Mouse (Mus musculus): Measurements from ENCODE around the gene Mrpl58. TPM values are rescaled to one million over a fixed set of nuclear protein-coding genes. Genes with fewer than 3 reads are reported as not detected.
A peak's percentile ranks its signal among the peaks of the same experiment; 100 is the strongest.

Mrpl58 gene
- polyA plus RNA-seq, 1 experiment from 2014 or later = 224 TPM

DNA sequence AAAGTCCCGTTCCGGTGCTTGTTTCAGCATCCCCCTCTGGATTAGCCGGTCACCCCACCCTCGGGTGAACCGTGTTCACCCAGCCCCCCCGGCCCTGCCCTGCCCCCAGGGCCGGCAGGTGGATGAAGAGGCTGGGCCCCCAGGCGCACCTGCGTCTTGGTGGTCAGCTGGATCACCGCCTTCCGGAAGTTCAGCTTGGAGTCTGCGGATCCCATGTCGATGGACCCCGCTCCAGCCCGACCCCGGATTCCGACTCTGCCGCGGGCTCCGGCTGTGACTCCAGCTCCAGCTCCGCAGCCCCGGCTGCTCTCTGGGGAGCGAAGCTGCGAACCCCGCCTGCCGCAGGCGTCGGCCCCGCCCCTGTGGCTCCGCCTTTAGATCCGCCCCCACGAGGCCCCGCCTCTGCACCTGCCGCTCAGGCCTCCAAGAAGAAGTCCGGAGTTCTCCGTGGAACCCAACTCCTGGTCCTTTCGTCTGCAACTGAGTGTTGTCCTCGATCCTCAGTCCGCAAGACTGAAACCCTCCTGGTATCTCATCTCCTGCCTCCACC lies 36.1 kb upstream of the Mrpl58 start, which contains the start of gene Hid1:
Gene Hid1, minus strand, starts transcription at position 362 of the 550 bp plus-strand sequence.
- no peaks in the 10 kb centered on the region for H3K9me3 ChIP-seq (ENCODE audit: control insufficient read depth, low read length)
- no peak within 1 kb of the TSS for H3K27ac ChIP-seq (ENCODE audit: low read depth)
- WGBS = under 1% methylated on average over 34 of the region's 39 CpGs
- H3K4me3 ChIP-seq (ENCODE audit: low read depth, low read length) = peak within 1 kb of the TSS; percentile 40
- H3K4me2 ChIP-seq (ENCODE audit: low read length) = peak within 1 kb of the TSS; percentile 75
- peak within 1 kb of the TSS; percentile 38 for H3K9ac ChIP-seq (ENCODE audit: low read length)
- peaks cover 3% of the 10 kb centered on the region; the same call in 1 of the 2 replicates for H3K4me1 ChIP-seq (replicated peaks; ENCODE audit: control insufficient read depth, insufficient read depth, low read length)
- H3K27me3 ChIP-seq (replicated peaks; ENCODE audit: control insufficient read depth, insufficient read depth, low read length) = peaks cover 33% of the 10 kb centered on the region
- H3K36me3 ChIP-seq (ENCODE audit: control insufficient read depth, insufficient read depth, low read length) = no peaks in the 10 kb centered on the region
- ATAC-seq (replicated peaks; ENCODE audit: low FRiP score, low TSS enrichment, low read depth) (peak; percentile 79), DNase-seq (ENCODE audit: low spot score) (peak; percentile 90)

DNA sequence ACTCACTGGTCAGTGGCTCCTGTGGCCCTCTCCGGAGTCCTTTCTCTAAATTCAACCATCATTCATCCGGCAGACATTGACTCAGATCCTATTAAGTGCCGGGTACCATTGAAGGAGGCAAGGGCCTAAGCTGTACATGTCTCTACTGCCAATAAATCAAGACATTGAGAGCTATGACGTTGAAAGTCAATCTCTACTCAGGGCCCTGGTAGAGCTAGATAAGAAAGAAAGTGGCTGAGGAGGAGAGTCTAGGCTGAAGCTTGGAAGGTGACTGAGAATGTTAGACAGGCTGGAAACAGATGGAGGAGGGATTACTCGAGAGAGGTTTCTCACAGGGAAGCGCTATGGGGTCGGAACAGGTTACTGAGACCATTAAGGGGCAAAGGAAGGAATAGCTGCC lies 33.2 kb upstream of the Mrpl58 start:
- no peak for DNase-seq (ENCODE audit: low spot score)
- Histone ChIP-seq H3K36me3 (ENCODE audit: control insufficient read depth, insufficient read depth, low read length) (no peaks in the 10 kb centered on the region), H3K4me2 (ENCODE audit: low read length) (no peak overlapping the region), H3K4me1 (replicated peaks; ENCODE audit: control insufficient read depth, insufficient read depth, low read length) (peaks cover 10% of the 10 kb centered on the region; the same call in 1 of the 2 replicates), H3K27me3 (replicated peaks; ENCODE audit: control insufficient read depth, insufficient read depth, low read length) (peaks cover 51% of the 10 kb centered on the region), H3K9me3 (ENCODE audit: control insufficient read depth, low read length) (no peaks in the 10 kb centered on the region), H3K9ac (ENCODE audit: low read length) (no peak overlapping the region), H3K27ac (ENCODE audit: low read depth) (no peak overlapping the region), H3K4me3 (ENCODE audit: low read depth, low read length) (no peak overlapping the region)
- WGBS = 54% methylated on average over 7 of the region's 7 CpGs
- ATAC-seq (replicated peaks; ENCODE audit: low FRiP score, low TSS enrichment, low read depth) = no peak

DNA sequence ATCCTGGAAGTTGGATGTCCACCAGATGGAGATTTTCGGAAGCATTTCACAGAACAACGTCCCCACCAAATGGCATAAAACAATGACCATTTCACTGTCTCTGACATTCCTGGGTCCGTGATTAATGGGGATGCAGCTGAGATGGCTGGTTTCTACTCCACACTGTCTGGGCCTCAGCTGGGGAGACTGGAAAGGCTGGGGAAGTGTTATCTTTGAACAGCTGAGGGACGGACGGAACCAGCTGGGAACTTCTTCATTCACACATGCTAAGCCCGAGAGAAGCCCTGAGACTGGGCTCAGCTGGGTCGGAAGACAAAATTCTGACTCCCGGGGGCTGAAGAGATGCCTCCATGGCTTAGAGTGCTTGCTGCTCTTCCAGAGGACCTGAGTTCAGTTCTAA lies 32.2 kb upstream of the Mrpl58 start:
- no peak for ATAC-seq (replicated peaks; ENCODE audit: low FRiP score, low TSS enrichment, low read depth)
- Histone ChIP-seq H3K9ac (ENCODE audit: low read length) (no peak overlapping the region), H3K4me1 (replicated peaks; ENCODE audit: control insufficient read depth, insufficient read depth, low read length) (peaks cover 10% of the 10 kb centered on the region; the same call in 1 of the 2 replicates), H3K27me3 (replicated peaks; ENCODE audit: control insufficient read depth, insufficient read depth, low read length) (peaks cover 42% of the 10 kb centered on the region), H3K4me2 (ENCODE audit: low read length) (no peak overlapping the region), H3K9me3 (ENCODE audit: control insufficient read depth, low read length) (no peaks in the 10 kb centered on the region), H3K4me3 (ENCODE audit: low read depth, low read length) (no peak overlapping the region), H3K36me3 (ENCODE audit: control insufficient read depth, insufficient read depth, low read length) (no peaks in the 10 kb centered on the region), H3K27ac (ENCODE audit: low read depth) (no peak overlapping the region)
- DNase-seq (ENCODE audit: low spot score) = no peak
- 47% methylated on average over 8 of the region's 8 CpGs for WGBS

DNA sequence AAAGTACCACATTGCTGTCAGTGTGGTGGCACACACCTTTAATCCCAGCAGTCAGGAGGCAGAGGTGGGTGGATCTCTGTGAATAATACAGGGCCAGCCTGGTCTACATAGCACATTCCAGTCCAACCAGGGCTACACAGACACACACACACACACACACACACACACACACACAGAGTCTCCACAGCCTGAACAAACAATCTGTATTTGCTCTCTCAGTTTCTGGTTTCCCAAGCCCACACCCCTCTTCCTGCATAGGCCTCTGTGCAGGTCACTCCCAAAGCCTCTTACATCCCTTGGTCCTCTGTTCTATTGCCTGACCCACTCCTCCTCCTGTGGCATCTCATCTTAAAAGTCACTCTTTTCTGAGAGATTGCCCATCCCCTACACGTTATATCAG lies 31.5 kb upstream of the Mrpl58 start:
- 64% methylated on average over 1 of the region's 1 CpGs for WGBS
- no peaks in the 10 kb centered on the region for H3K9me3 ChIP-seq (ENCODE audit: control insufficient read depth, low read length)
- H3K4me1 ChIP-seq (replicated peaks; ENCODE audit: control insufficient read depth, insufficient read depth, low read length) = peaks cover 10% of the 10 kb centered on the region; the same call in 1 of the 2 replicates
- ATAC-seq (replicated peaks; ENCODE audit: low FRiP score, low TSS enrichment, low read depth) (no peak), DNase-seq (ENCODE audit: low spot score) (no peak)
- no peak overlapping the region for H3K4me2 ChIP-seq (ENCODE audit: low read length)
- H3K4me3 ChIP-seq (ENCODE audit: low read depth, low read length) = no peak overlapping the region
- H3K27me3 ChIP-seq (replicated peaks; ENCODE audit: control insufficient read depth, insufficient read depth, low read length) = peaks cover 35% of the 10 kb centered on the region
- no peak overlapping the region for H3K27ac ChIP-seq (ENCODE audit: low read depth)
- no peak overlapping the region for H3K9ac ChIP-seq (ENCODE audit: low read length)
- H3K36me3 ChIP-seq (ENCODE audit: control insufficient read depth, insufficient read depth, low read length) = no peaks in the 10 kb centered on the region

DNA sequence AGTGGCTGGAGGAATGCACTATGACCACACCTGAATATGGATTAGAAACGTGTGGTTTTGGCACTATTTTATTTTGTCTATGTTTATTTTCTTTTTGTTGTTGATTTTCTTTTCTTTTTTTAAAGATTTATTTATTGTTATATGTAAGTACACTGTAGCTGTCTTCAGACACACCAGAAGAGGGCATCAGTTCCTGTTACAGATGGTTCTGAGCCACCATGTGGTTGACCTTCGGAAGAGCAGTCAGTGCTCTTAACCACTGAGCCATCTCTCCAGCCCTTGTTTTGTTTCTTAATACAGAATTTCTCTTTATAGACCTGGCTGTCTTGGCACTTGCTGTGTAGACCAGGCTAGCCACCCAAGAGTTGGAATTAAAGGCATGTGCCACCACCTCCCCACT lies 30.8 kb upstream of the Mrpl58 start:
- no peak overlapping the region for H3K4me3 ChIP-seq (ENCODE audit: low read depth, low read length)
- H3K9me3 ChIP-seq (ENCODE audit: control insufficient read depth, low read length) = no peaks in the 10 kb centered on the region
- no peak overlapping the region for H3K9ac ChIP-seq (ENCODE audit: low read length)
- no peak overlapping the region for H3K4me2 ChIP-seq (ENCODE audit: low read length)
- peaks cover 6% of the 10 kb centered on the region; the same call in 1 of the 2 replicates for H3K4me1 ChIP-seq (replicated peaks; ENCODE audit: control insufficient read depth, insufficient read depth, low read length)
- no peak for ATAC-seq (replicated peaks; ENCODE audit: low FRiP score, low TSS enrichment, low read depth)
- no peaks in the 10 kb centered on the region for H3K36me3 ChIP-seq (ENCODE audit: control insufficient read depth, insufficient read depth, low read length)
- DNase-seq (ENCODE audit: low spot score) = no peak
- 53% methylated on average over 2 of the region's 2 CpGs for WGBS
- H3K27ac ChIP-seq (ENCODE audit: low read depth) = no peak overlapping the region
- H3K27me3 ChIP-seq (replicated peaks; ENCODE audit: control insufficient read depth, insufficient read depth, low read length) = peaks cover 28% of the 10 kb centered on the region

DNA sequence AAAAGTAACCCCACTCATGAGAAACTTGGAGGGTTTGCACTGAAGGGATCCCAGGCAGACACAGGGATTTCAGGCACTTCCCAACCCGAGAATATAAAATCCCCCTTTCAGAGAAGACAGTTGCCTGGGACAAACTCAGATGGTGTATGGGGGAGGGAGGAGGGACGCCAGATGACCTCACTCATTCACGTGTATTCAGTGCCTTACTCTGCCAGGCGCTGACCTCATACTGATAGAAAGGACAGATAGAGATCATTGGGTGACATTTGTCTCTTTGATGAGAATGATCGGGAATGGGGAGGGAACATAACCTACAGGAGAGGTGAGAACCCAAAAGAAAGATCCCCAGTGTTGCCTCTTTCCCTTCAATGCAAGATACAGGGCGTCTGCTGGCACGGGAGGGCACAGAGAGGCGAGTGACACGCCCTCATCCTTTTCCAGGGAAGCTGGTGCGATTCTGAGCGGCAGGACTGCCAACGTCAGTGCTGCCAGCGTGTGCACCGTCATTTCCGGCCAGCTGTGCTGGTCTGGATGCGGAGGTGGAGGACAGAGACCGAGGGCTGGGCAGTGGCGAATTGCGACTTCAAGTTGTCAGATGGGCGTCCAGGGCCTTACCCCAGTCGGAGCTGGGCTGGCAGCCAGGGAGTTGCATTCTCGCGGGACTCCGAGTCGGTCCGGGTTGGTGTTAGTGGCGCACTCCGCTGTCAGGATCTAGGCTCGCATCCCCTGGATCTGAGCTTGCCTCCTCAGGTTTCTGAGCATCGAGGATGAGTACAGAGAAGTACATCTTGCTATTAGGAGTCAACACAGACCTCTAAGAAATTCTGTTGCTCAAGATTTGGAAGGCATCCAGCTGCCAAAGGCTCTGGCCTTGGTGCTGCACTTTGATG lies 29.5 kb upstream of the Mrpl58 start:
- ATAC-seq (replicated peaks; ENCODE audit: low FRiP score, low TSS enrichment, low read depth) (no peak), DNase-seq (ENCODE audit: low spot score) (peak; percentile 76)
- Histone ChIP-seq H3K4me1 (replicated peaks; ENCODE audit: control insufficient read depth, insufficient read depth, low read length) (peaks cover 6% of the 10 kb centered on the region; the same call in 1 of the 2 replicates), H3K4me3 (ENCODE audit: low read depth, low read length) (peak overlapping the region; percentile 29), H3K4me2 (ENCODE audit: low read length) (peak overlapping the region; percentile 64), H3K36me3 (ENCODE audit: control insufficient read depth, insufficient read depth, low read length) (no peaks in the 10 kb centered on the region), H3K27ac (ENCODE audit: low read depth) (no peak overlapping the region), H3K9me3 (ENCODE audit: control insufficient read depth, low read length) (peaks cover 3% of the 10 kb centered on the region; the same call in 1 of the 2 replicates), H3K27me3 (replicated peaks; ENCODE audit: control insufficient read depth, insufficient read depth, low read length) (peaks cover 21% of the 10 kb centered on the region), H3K9ac (ENCODE audit: low read length) (peak overlapping the region; percentile 39)
- WGBS = 2% methylated on average over 30 of the region's 30 CpGs

DNA sequence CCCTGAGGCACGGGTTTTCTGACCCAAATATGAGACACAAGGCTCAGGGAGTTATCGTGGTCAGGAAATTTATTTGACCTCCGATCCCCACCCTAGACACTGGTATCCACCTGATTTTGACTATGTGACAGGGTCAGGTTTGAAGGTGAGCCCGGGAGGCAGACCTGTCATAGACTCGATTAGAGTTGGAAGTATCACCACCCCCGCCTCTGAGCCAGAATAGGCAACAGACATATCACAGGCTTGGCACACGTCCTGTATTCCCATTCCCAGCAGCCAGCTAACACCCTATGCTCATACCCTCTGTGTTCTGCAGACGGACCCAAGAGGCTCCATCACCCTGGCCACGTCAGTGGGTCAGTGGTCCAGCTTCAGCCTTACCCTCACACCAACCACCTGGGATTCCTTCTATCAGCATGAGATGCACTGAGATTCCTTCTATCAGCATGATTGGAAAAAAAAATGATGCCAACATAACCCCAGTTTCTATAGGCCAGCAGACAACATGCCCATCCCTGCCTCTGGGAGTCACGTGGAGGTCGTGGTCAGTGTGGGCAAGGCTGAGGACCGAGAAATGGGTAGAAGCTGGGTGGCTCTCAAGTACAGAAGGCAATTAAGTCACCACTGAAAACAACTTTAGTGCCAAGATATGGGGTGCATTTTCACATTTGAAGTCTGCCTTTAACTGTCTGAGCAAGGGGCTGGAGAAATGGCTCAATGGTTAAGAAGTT lies 28.7 kb upstream of the Mrpl58 start:
- Histone ChIP-seq H3K9ac (ENCODE audit: low read length) (no peak overlapping the region; the same call in 1 of the 2 replicates), H3K27me3 (replicated peaks; ENCODE audit: control insufficient read depth, insufficient read depth, low read length) (peaks cover 19% of the 10 kb centered on the region), H3K36me3 (ENCODE audit: control insufficient read depth, insufficient read depth, low read length) (no peaks in the 10 kb centered on the region), H3K4me1 (replicated peaks; ENCODE audit: control insufficient read depth, insufficient read depth, low read length) (peaks cover 6% of the 10 kb centered on the region; the same call in 1 of the 2 replicates), H3K4me2 (ENCODE audit: low read length) (no peak overlapping the region; the same call in 1 of the 2 replicates), H3K27ac (ENCODE audit: low read depth) (no peak overlapping the region), H3K9me3 (ENCODE audit: control insufficient read depth, low read length) (peaks cover 3% of the 10 kb centered on the region; the same call in 1 of the 2 replicates), H3K4me3 (ENCODE audit: low read depth, low read length) (no peak overlapping the region)
- 62% methylated on average over 12 of the region's 12 CpGs for WGBS
- ATAC-seq (replicated peaks; ENCODE audit: low FRiP score, low TSS enrichment, low read depth) = no peak
- DNase-seq (ENCODE audit: low spot score) = peak; percentile 58

DNA sequence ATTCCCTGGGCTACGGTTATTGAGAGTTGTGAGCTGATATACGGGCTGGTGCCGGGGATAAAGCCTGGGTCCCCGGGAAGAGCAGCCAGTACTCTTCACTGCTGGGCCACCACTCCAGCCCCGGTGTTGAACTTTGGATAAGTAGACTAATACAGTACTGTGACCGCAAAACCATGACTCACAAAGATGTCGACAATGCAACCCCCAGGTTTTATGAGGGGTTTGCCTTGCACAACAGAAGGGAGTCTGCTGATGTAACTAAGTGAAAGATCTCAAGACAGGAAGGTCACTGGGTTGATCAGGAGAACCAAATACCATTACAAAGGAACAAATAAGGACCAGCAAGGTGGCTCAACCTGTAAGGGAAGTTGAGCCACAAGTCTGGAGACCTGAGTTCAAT lies 26.8 kb upstream of the Mrpl58 start:
- Histone ChIP-seq H3K4me1 (replicated peaks; ENCODE audit: control insufficient read depth, insufficient read depth, low read length) (peaks cover 10% of the 10 kb centered on the region; the same call in 1 of the 2 replicates), H3K4me3 (ENCODE audit: low read depth, low read length) (no peak overlapping the region), H3K36me3 (ENCODE audit: control insufficient read depth, insufficient read depth, low read length) (no peaks in the 10 kb centered on the region), H3K4me2 (ENCODE audit: low read length) (no peak overlapping the region), H3K9me3 (ENCODE audit: control insufficient read depth, low read length) (peaks cover 3% of the 10 kb centered on the region; the same call in 1 of the 2 replicates), H3K27ac (ENCODE audit: low read depth) (no peak overlapping the region), H3K9ac (ENCODE audit: low read length) (no peak overlapping the region), H3K27me3 (replicated peaks; ENCODE audit: control insufficient read depth, insufficient read depth, low read length) (peaks cover 19% of the 10 kb centered on the region)
- 63% methylated on average over 7 of the region's 7 CpGs for WGBS
- DNase-seq (ENCODE audit: low spot score) = no peak
- ATAC-seq (replicated peaks; ENCODE audit: low FRiP score, low TSS enrichment, low read depth) = no peak

Measured in intestine, embryonic 14.5 days (tissue).